Mouse (Mus musculus) MEL (cell line): ENCODE measurements around the gene Vmp1. TPM values are rescaled to one million over a fixed set of nuclear protein-coding genes. Genes with fewer than 3 reads are reported as not detected.
A peak's percentile ranks its signal among the peaks of the same experiment; 100 is the strongest.

Experiments
- DNase-seq: peaks from one replicate; pipeline ENCODE4 v3.0.0; 2011; ENCODE audit warnings: low read depth, low spot score
- H3K27ac ChIP-seq: 2 replicates; pipeline ENCODE4 v1.5.1; 2012; ENCODE audit warnings: low read depth, mild to moderate bottlenecking, control low read depth, low read length, moderate library complexity; ENCODE audit not compliant: control insufficient read depth
- H3K27me3 ChIP-seq, 2 experiments: fragments of 150-350 bp in 1 of 2; sonication (generic) in 1 of 2; 2 replicates each; pipeline ENCODE4 v1.6.1; 2012; ENCODE audit warnings: low read length in 2 of 2, mild to moderate bottlenecking in 2 of 2, improper control_type of control experiment in 1 of 2, moderate library complexity in 1 of 2; ENCODE audit not compliant: insufficient read depth in 2 of 2, control insufficient read depth in 1 of 2
- H3K36me3 ChIP-seq, 2 experiments: 2 replicates each; pipeline ENCODE4 v1.6.1; 2012 to 2014; ENCODE audit warnings: low read length in 2 of 2, improper control_type of control experiment in 1 of 2, inconsistent platforms in 1 of 2, mild to moderate bottlenecking in 1 of 2; ENCODE audit not compliant: insufficient read depth in 2 of 2, control insufficient read depth in 1 of 2
- H3K4me1 ChIP-seq, 2 experiments: fragments of 150-350 bp in 1 of 2; sonication (generic) in 1 of 2; 2 replicates each; pipeline ENCODE4 v1.6.1; 2012; ENCODE audit warnings: low read length in 2 of 2, improper control_type of control experiment in 1 of 2, mild to moderate bottlenecking in 1 of 2; ENCODE audit not compliant: insufficient read depth in 2 of 2, control insufficient read depth in 1 of 2
- H3K4me3 ChIP-seq, 2 experiments: fragments of 150-350 bp in 1 of 2; sonication (generic) in 1 of 2; 2 replicates each; pipeline ENCODE4 v1.5.1; 2012; ENCODE audit warnings: low read depth in 2 of 2, low read length in 2 of 2, mild to moderate bottlenecking in 2 of 2, moderate library complexity in 2 of 2, control low read depth in 1 of 2, improper control_type of control experiment in 1 of 2; ENCODE audit not compliant: control insufficient read depth in 1 of 2, insufficient read depth in 1 of 2
- H3K79me2 ChIP-seq: 2 replicates; pipeline ENCODE4 v1.6.1; 2012; ENCODE audit warnings: mild to moderate bottlenecking, low read length, moderate library complexity; ENCODE audit not compliant: control insufficient read depth, poor library complexity, insufficient read depth
- H3K9ac ChIP-seq: 2 replicates; pipeline ENCODE4 v1.6.1; 2012; ENCODE audit warnings: low read depth, mild to moderate bottlenecking, control low read depth, low read length, moderate library complexity; ENCODE audit not compliant: control insufficient read depth, poor library complexity, severe bottlenecking
- H3K9me3 ChIP-seq: fragments of 150-350 bp; sonication (generic); replicated peaks from 2 replicates; pipeline ENCODE4 v1.6.1; 2012; ENCODE audit warnings: mild to moderate bottlenecking, low read length, improper control_type of control experiment, moderate library complexity; ENCODE audit not compliant: insufficient read depth
- BHLHE40 ChIP-seq: IDR thresholded peaks from 2 replicates; pipeline ENCODE4 v1.6.1; 2012; ENCODE audit warnings: low read depth, mild to moderate bottlenecking, inconsistent platforms, low read length, improper control_type of control experiment, borderline replicate concordance
- CHD2 ChIP-seq: IDR thresholded peaks from 2 replicates; pipeline ENCODE4 v1.6.1; 2011; ENCODE audit warnings: low read length, improper control_type of control experiment
- CTCF ChIP-seq, 3 experiments: IDR thresholded peaks in 2 of 3; conservative IDR thresholded peaks in 1 of 3; 2 replicates each; pipeline ENCODE4 v1.5.1; 2011 to 2012; ENCODE audit warnings: low read length in 3 of 3, low read depth in 2 of 3, mild to moderate bottlenecking in 2 of 3, improper control_type of control experiment in 1 of 3, inconsistent platforms in 1 of 3, mixed read lengths in 1 of 3, moderate library complexity in 1 of 3; ENCODE audit not compliant: control insufficient read depth in 1 of 3, insufficient read depth in 1 of 3, poor library complexity in 1 of 3, severe bottlenecking in 1 of 3
- E2F4 ChIP-seq: IDR thresholded peaks from 2 replicates; pipeline ENCODE4 v1.6.1; 2011; ENCODE audit warnings: low read depth, low read length, improper control_type of control experiment, borderline replicate concordance
- EP300 ChIP-seq, 2 experiments: IDR thresholded peaks; 2 replicates each; pipeline ENCODE4 v1.6.1; 2011; ENCODE audit warnings: improper control_type of control experiment in 2 of 2, low read length in 2 of 2, low read depth in 1 of 2, mild to moderate bottlenecking in 1 of 2
- ETS1 ChIP-seq: IDR thresholded peaks from 2 replicates; pipeline ENCODE4 v1.6.1; 2012; ENCODE audit warnings: low read depth, mild to moderate bottlenecking, inconsistent platforms, low read length, improper control_type of control experiment, moderate library complexity
- MAFK ChIP-seq: IDR thresholded peaks from 2 replicates; pipeline ENCODE4 v1.6.1; 2011; ENCODE audit warnings: low read depth, mild to moderate bottlenecking, low read length, improper control_type of control experiment, borderline replicate concordance
- MAZ ChIP-seq: IDR thresholded peaks from 2 replicates; pipeline ENCODE4 v1.6.1; 2012; ENCODE audit warnings: low read depth, mild to moderate bottlenecking, inconsistent platforms, low read length, improper control_type of control experiment
- MEF2A ChIP-seq: IDR thresholded peaks from 2 replicates; pipeline ENCODE4 v1.6.1; 2014; ENCODE audit warnings: low read depth, mild to moderate bottlenecking, inconsistent platforms, low read length, improper control_type of control experiment; ENCODE audit not compliant: poor library complexity, insufficient replicate concordance, severe bottlenecking; ENCODE audit errors: extremely low read depth
- MXI1 ChIP-seq: IDR thresholded peaks from 2 replicates; pipeline ENCODE4 v1.6.1; 2011; ENCODE audit warnings: mild to moderate bottlenecking, low read depth, low read length, improper control_type of control experiment
- MYC ChIP-seq: IDR thresholded peaks from 2 replicates; pipeline ENCODE4 v1.6.1; 2011; ENCODE audit warnings: low read depth, mild to moderate bottlenecking, low read length, improper control_type of control experiment, moderate library complexity
- POLR2A ChIP-seq, 2 experiments: IDR thresholded peaks; 2 replicates each; pipeline ENCODE4 v1.6.1; 2011 to 2012; ENCODE audit warnings: low read length in 2 of 2, mild to moderate bottlenecking in 2 of 2, control low read depth in 1 of 2, improper control_type of control experiment in 1 of 2, low read depth in 1 of 2, moderate library complexity in 1 of 2; ENCODE audit not compliant: control insufficient read depth in 1 of 2, insufficient read depth in 1 of 2, poor library complexity in 1 of 2
- POLR2AphosphoS2 ChIP-seq: IDR thresholded peaks from 2 replicates; pipeline ENCODE4 v1.6.1; 2011; ENCODE audit warnings: low read length, improper control_type of control experiment
- RAD21 ChIP-seq: IDR thresholded peaks from 2 replicates; pipeline ENCODE4 v1.6.1; 2011; ENCODE audit warnings: mild to moderate bottlenecking, low read depth, low read length, improper control_type of control experiment
- SIN3A ChIP-seq: IDR thresholded peaks from 2 replicates; pipeline ENCODE4 v1.6.1; 2012; ENCODE audit warnings: low read length, improper control_type of control experiment, inconsistent platforms
- SMC3 ChIP-seq: IDR thresholded peaks from 2 replicates; pipeline ENCODE4 v1.6.1; 2011; ENCODE audit warnings: low read depth, low read length, improper control_type of control experiment
- TCF12 ChIP-seq: IDR thresholded peaks from 2 replicates; pipeline ENCODE4 v1.6.1; 2014; ENCODE audit warnings: low read depth, mild to moderate bottlenecking, inconsistent platforms, low read length, improper control_type of control experiment, moderate library complexity
- USF1 ChIP-seq: IDR thresholded peaks from 2 replicates; pipeline ENCODE4 v1.6.1; 2014; ENCODE audit warnings: low read depth, mild to moderate bottlenecking, inconsistent platforms, low read length, improper control_type of control experiment, moderate library complexity
- ZC3H11A ChIP-seq: IDR thresholded peaks from 2 replicates; pipeline ENCODE4 v1.6.1; 2012; ENCODE audit warnings: low read depth, mild to moderate bottlenecking, inconsistent platforms, low read length, improper control_type of control experiment
- ZKSCAN1 ChIP-seq: IDR thresholded peaks from 2 replicates; pipeline ENCODE4 v1.6.1; 2012; ENCODE audit warnings: low read depth, mild to moderate bottlenecking, inconsistent platforms, low read length, improper control_type of control experiment, moderate library complexity
- ZNF384 ChIP-seq: IDR thresholded peaks from 2 replicates; pipeline ENCODE4 v1.6.1; 2012; ENCODE audit warnings: low read depth, mild to moderate bottlenecking, inconsistent platforms, low read length, improper control_type of control experiment
- polyA plus RNA-seq, 2 experiments: library from polyadenylated mRNA; stranded (reverse) in 1 of 2; unstranded in 1 of 2; fragments of >175 nt in 1 of 2; fragments of >200 nt in 1 of 2; gene quantifications; 2 replicates each; pipeline versions ENCODE4 v1.2.1 to v1.2.4; 2012; ENCODE audit warnings: low replicate concordance in 2 of 2, low read depth in 1 of 2; ENCODE audit not compliant: insufficient read length in 2 of 2, insufficient read depth in 1 of 2, missing spikeins in 1 of 2
- total RNA-seq: library from RNA; depleted of rRNA; stranded (reverse); fragments of 300-350 nt; gene quantifications from 2 replicates; pipeline ENCODE4 v1.2.3, GENCODE M21; 2012

The Vmp1 gene
- total and polyA plus RNA-seq, 3 experiments = 61.8 to 94.9 TPM; not detected in 1

DNA sequence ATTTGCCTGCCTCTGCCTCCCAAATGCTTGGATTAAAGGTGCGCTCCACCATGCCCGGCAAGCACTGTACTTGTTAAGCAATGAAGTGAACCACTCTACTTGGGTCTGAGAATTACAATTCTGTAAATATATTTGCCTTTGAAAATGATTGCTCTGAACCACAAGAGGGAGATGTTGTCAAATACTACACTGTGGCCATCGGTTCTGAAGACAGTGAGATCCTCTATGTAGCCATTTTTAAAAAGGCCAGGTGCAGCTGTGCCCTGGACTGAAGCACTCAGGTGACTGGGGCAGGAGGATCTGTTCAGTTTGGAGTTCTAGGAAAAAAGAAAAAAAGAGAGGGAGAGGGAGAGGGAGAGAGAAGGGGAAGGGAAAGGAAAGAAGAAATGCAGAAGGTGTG, 115.2 kb downstream of the Vmp1 start:
- no peak overlapping the region for H3K4me3 ChIP-seq
- TF ChIP-seq CHD2 = no peak
- TF ChIP-seq MAFK = no peak
- 0 out of 2 replicates have a peak, but pooled peaks have one; percentile 11 for TF ChIP-seq BHLHE40
- TF ChIP-seq ZC3H11A = peak; percentile 99
- no peak for TF ChIP-seq POLR2A (IDR thresholded peaks at IDR 0.05; ENCODE audit: control insufficient read depth in 1 of 2, insufficient read depth in 1 of 2, low read depth in 1 of 2, low read length in 2 of 2, poor library complexity in 1 of 2)
- TF ChIP-seq MYC = no peak
- no peak for TF ChIP-seq MEF2A
- peak; percentile 69 for TF ChIP-seq SIN3A
- no peak for TF ChIP-seq ETS1
- no peak for TF ChIP-seq USF1
- TF ChIP-seq MXI1 = no peak
- peak; percentile 99 for TF ChIP-seq SMC3
- TF ChIP-seq ZKSCAN1 = no peak
- peak; percentile 98 for TF ChIP-seq RAD21
- TF ChIP-seq EP300 (IDR thresholded peaks at IDR 0.05; ENCODE audit: low read depth in 1 of 2, low read length in 2 of 2) = no peak
- 0 out of 2 replicates have a peak, but pooled peaks have one; percentile 17 for TF ChIP-seq TCF12
- TF ChIP-seq MAZ = 0 out of 2 replicates have a peak, but pooled peaks have one; percentile 37
- no peak for TF ChIP-seq E2F4
- TF ChIP-seq CTCF (IDR thresholded peaks at IDR 0.05 in 2 of 3, conservative IDR thresholded peaks at IDR 0.05 in 1 of 3; ENCODE audit: control insufficient read depth in 1 of 3, insufficient read depth in 1 of 3, low read depth in 2 of 3, low read length in 3 of 3, poor library complexity in 1 of 3, severe bottlenecking in 1 of 3) = peak; percentile 39 to 97 (median 48); a peak in 5 of 6 replicates
- no peak for TF ChIP-seq POLR2AphosphoS2
- TF ChIP-seq ZNF384 = 0 out of 2 replicates have a peak, but pooled peaks have one; percentile 15
- TF ChIP-seq, all 39 proteins: peak for 9
- no peaks in the 10 kb centered on the region for H3K4me1 ChIP-seq
- H3K27ac ChIP-seq = no peak overlapping the region
- H3K36me3 ChIP-seq = peaks cover 0 to 2% of the 10 kb centered on the region in 2 experiments; a peak in 1 of 4 replicates
- no peaks in the 10 kb centered on the region for H3K9me3 ChIP-seq
- H3K27me3 ChIP-seq = no peaks in the 10 kb centered on the region
- DNase-seq = peak; percentile 77
- H3K79me2 ChIP-seq = no peaks in the 10 kb centered on the region
- H3K9ac ChIP-seq = no peak overlapping the region

DNA sequence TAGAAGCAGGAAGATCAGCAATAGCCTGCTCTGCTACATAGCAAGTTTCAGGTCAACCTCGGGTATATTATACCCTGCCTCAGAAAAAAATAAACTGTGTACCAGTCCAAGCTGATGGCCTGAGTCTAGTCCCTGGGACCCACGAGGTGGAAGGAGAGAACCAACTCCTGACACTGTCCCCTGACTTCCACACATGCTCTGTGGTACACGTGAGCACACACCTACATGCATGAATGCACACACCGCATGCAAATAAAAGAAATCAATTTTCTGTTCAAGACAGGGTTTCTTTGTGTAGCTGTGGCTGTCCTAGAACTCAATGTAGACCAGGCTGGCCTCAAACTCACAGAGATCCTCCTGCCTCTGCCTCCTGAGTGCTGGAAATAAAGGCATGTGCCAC, 125.4 kb downstream of the Vmp1 start:
- no peak for TF ChIP-seq SMC3
- Histone ChIP-seq H3K36me3 (peaks cover 0 to 8% of the 10 kb centered on the region in 2 experiments; a peak in 2 of 4 replicates), H3K9ac (no peak overlapping the region), H3K4me3 (no peak overlapping the region), H3K4me1 (no peaks in the 10 kb centered on the region), H3K27me3 (no peaks in the 10 kb centered on the region), H3K9me3 (no peaks in the 10 kb centered on the region), H3K79me2 (no peaks in the 10 kb centered on the region), H3K27ac (no peak overlapping the region)
- DNase-seq = no peak
